In genomic region chr11:69058265-69058664, GRCm38 (mm10) we compare ENCODE assay signal across 8 mouse cellular contexts. TPM values are rescaled to one million over a fixed set of nuclear protein-coding genes. Genes with fewer than 3 reads are reported as not detected.
DNase-seq lines count a peak whose midpoint lies in the region; ATAC-seq and TF ChIP-seq lines count a peak whose summit lies in the region.

No protein-coding gene starts in this region.

- no peaks in the 10 kb centered on the region for H3K36me3 ChIP-seq in heart, embryonic 11.5 days (ENCODE audit: control insufficient read depth, insufficient read depth, low read length)
- H3K36me3 ChIP-seq in CH12.LX (replicated peaks in 1 of 2; ENCODE audit: control insufficient read depth in 1 of 2, insufficient read depth in 1 of 2, low read length in 1 of 2) (peaks cover 2 to 21% of the 10 kb centered on the region in 2 experiments), macrophage (ENCODE audit: inconsistent target) (no peaks in the 10 kb centered on the region)
- H3K36me3 ChIP-seq in hindbrain, embryonic 10.5 days, result peaks cover 13% of the 10 kb centered on the region

- no peak for TF ChIP-seq EP300 in CH12.LX (IDR thresholded peaks at IDR 0.05; ENCODE audit: low read length)

- dilution Hi-C loops in CH12.LX (cut with MboI; ENCODE audit: extremely low pct_ligation_motif_present, extremely low pct_unique_long_range_greater_than_20kb, low sequenced_read_pairs), result no loop called here

- intact Hi-C loops in left cerebral cortex, postnatal 14 days (cut with DNase I), result no loop called here

- peak overlapping the region; percentile 83; the same call in 1 of the 2 replicates for H3K27ac ChIP-seq in heart, embryonic 11.5 days (ENCODE audit: low read depth, low read length)
- no peak overlapping the region for H3K27ac ChIP-seq in CH12.LX (ENCODE audit: insufficient read depth, low read depth)
- peak overlapping the region; percentile 93 for H3K27ac ChIP-seq in hindbrain, embryonic 10.5 days
- peak overlapping the region; percentile 80 for H3K27ac ChIP-seq in macrophage

- no peak for TF ChIP-seq CTCF in CH12.LX (conservative IDR thresholded peaks at IDR 0.05 in 1 of 2, IDR thresholded peaks at IDR 0.05 in 1 of 2; ENCODE audit: low read depth in 2 of 2, low read length in 2 of 2)

- TF ChIP-seq RAD21 in CH12.LX (IDR thresholded peaks at IDR 0.05; ENCODE audit: low read depth, low read length), result no peak

- H3K27me3 ChIP-seq in heart, embryonic 11.5 days (ENCODE audit: control insufficient read depth, insufficient read depth, low read length), result no peaks in the 10 kb centered on the region
- H3K27me3 ChIP-seq in CH12.LX (replicated peaks), result peaks cover 3% of the 10 kb centered on the region
- peaks cover 8% of the 10 kb centered on the region; the same call in 1 of the 2 replicates for H3K27me3 ChIP-seq in hindbrain, embryonic 10.5 days (ENCODE audit: insufficient read depth, poor library complexity, severe bottlenecking)

- no peaks in the 10 kb centered on the region; the same call in none of the 2 replicates for H3K79me2 ChIP-seq in CH12.LX (replicated peaks; ENCODE audit: control insufficient read depth, extremely low read depth, insufficient read depth, poor library complexity, severe bottlenecking)
- H3K79me2 ChIP-seq in macrophage (ENCODE audit: inconsistent target), result peaks cover 28% of the 10 kb centered on the region; the same call in 1 of the 2 replicates

- WGBS in heart, embryonic 11.5 days (ENCODE audit: insufficient replicate concordance), result 79% methylated on average over 2 of the region's 2 CpGs
- 79% methylated on average over 2 of the region's 2 CpGs for WGBS in hindbrain, embryonic 10.5 days
- WGBS in macrophage (ENCODE audit: missing documents), result 51% methylated on average over 2 of the region's 2 CpGs

- in situ Hi-C loops in CH12.LX (cut with MboI; ENCODE audit: low pct_ligation_motif_present, low pct_unique_long_range_greater_than_20kb, low sequenced_read_pairs), result no loop called here

- ATAC-seq in heart, embryonic 11.5 days (replicated peaks; ENCODE audit: insufficient number of reproducible peaks, low FRiP score, low TSS enrichment), result no peak

- H3K4me1 ChIP-seq in heart, embryonic 11.5 days (ENCODE audit: control insufficient read depth, insufficient read depth, low read length), result peaks cover 15% of the 10 kb centered on the region
- H3K4me1 ChIP-seq in CH12.LX (ENCODE audit: control insufficient read depth in 1 of 2, insufficient read depth in 2 of 2), result peaks cover 0 to 36% of the 10 kb centered on the region in 2 experiments; a peak in 2 of 4 replicates
- H3K4me1 ChIP-seq in hindbrain, embryonic 10.5 days (replicated peaks), result peaks cover 34% of the 10 kb centered on the region

- DNase-seq in heart, postnatal 4 days, result no peak
- DNase-seq in CH12.LX (ENCODE audit: extremely low read depth), result no peak
- DNase-seq in hindbrain, embryonic 10.5 days (ENCODE audit: low spot score), result no peak
- no peak for DNase-seq in left cerebral cortex, postnatal 14 days (ENCODE audit: low spot score in 2 of 2)
- DNase-seq in left cerebral cortex, adult 9 months (ENCODE audit: low spot score in 2 of 2), result no peak
- no peak for DNase-seq in kidney, postnatal 25 days

- H3K9me3 ChIP-seq in heart, embryonic 11.5 days (replicated peaks; ENCODE audit: control insufficient read depth, low read length), result no peaks in the 10 kb centered on the region
- no peaks in the 10 kb centered on the region for H3K9me3 ChIP-seq in CH12.LX (replicated peaks; ENCODE audit: low read length)
- H3K9me3 ChIP-seq in hindbrain, embryonic 10.5 days, result no peaks in the 10 kb centered on the region

- peak overlapping the region; percentile 87 for H3K9ac ChIP-seq in heart, embryonic 11.5 days (ENCODE audit: low read depth, low read length)
- H3K9ac ChIP-seq in CH12.LX (ENCODE audit: insufficient read depth, low read depth), result peak overlapping the region; percentile 92

- H3K4me3 ChIP-seq in heart, embryonic 11.5 days (ENCODE audit: low read depth, low read length), result peak overlapping the region; percentile 84
- peak overlapping the region; percentile 71 to 87 (median 79) for H3K4me3 ChIP-seq in CH12.LX (replicated peaks in 1 of 3; ENCODE audit: low read depth in 2 of 3, low read length in 2 of 3, poor library complexity in 1 of 3)
- peak overlapping the region; percentile 83 for H3K4me3 ChIP-seq in hindbrain, embryonic 10.5 days
- peak overlapping the region; percentile 88 for H3K4me3 ChIP-seq in macrophage (ENCODE audit: inconsistent target)

- H3K4me2 ChIP-seq in heart, embryonic 11.5 days, result peak overlapping the region; percentile 98
- H3K4me2 ChIP-seq in CH12.LX (ENCODE audit: insufficient read depth, low read depth, poor library complexity, severe bottlenecking), result peak overlapping the region; percentile 96

- TF ChIP-seq POLR2A in CH12.LX (IDR thresholded peaks at IDR 0.05; ENCODE audit: low read depth, low read length), result no peak

RNA-seq across cellular contexts. Expression of gene Borcs6, which starts 1.3 kb away (rescaled TPM):
- 7.7 and 9.8 TPM in 2 replicates for polyA plus RNA-seq in heart, embryonic 11.5 days (2014; fragmentation: Nextera tagmentation; extraction: Ambion mirVana)
- total RNA-seq in heart, postnatal 4 days (2021), result 10 to 100 TPM; 13.8 to 14.3 TPM
- 9.7 and 11.1 TPM in 2 replicates for total RNA-seq in CH12.LX (2012; rRNA removed)
- 5.1 and 7.3 TPM in 2 replicates for total RNA-seq in CH12.LX (2014; rRNA removed)
- polyA plus RNA-seq in CH12.LX (2012; ENCODE audit: insufficient read length, low read depth), result 5.4 and 6.2 TPM in 2 replicates
- 8.5 and 12.6 TPM in 2 replicates for polyA plus RNA-seq in hindbrain, embryonic 10.5 days (2016; fragmentation: Nextera tagmentation; extraction: Ambion mirVana)
- 10 to 100 TPM in 17 of 26 experiments, 1 to 10 TPM in 9; 3.6 to 22.4 (median 12.0) TPM for total RNA-seq in macrophage (2018; cell fraction: chromatin; rRNA removed)
- total RNA-seq in macrophage (2018; cell fraction: cytosol; rRNA removed), result 10 to 100 TPM; 21.1 to 43.6 (median 31.0) TPM
- 10 to 100 TPM; 13.9 to 44.9 (median 28.3) TPM for total RNA-seq in macrophage (2018; cell fraction: nucleus; rRNA removed)
- 11.7 to 37.1 TPM (median 15.6 TPM) in 3 replicates for polyA plus RNA-seq in macrophage (2018)
- 10 to 100 TPM; 26.1 to 29.2 TPM for total RNA-seq in left cerebral cortex, postnatal 14 days (2021)

RNA-seq across cellular contexts. Expression of gene Tmem107, which starts 12.3 kb away (rescaled TPM):
- polyA plus RNA-seq in heart, embryonic 11.5 days (2014; fragmentation: Nextera tagmentation; extraction: Ambion mirVana), result 26.4 and 28.2 TPM in 2 replicates
- total RNA-seq in heart, postnatal 4 days (2021), result 1 to 10 TPM; 6.7 to 8.6 TPM
- 24.4 and 30.1 TPM in 2 replicates for total RNA-seq in CH12.LX (2012; rRNA removed)
- 20.3 and 31.3 TPM in 2 replicates for total RNA-seq in CH12.LX (2014; rRNA removed)
- polyA plus RNA-seq in CH12.LX (2012; ENCODE audit: insufficient read length, low read depth), result 13.4 and 22.6 TPM in 2 replicates
- 56.6 and 57.6 TPM in 2 replicates for polyA plus RNA-seq in hindbrain, embryonic 10.5 days (2016; fragmentation: Nextera tagmentation; extraction: Ambion mirVana)
- 1 to 10 TPM in 7 of 26 experiments, under 1 TPM in 1, not detected in 18; 0.79 to 3.1 (median 1.5) TPM for total RNA-seq in macrophage (2018; cell fraction: chromatin; rRNA removed)
- 1 to 10 TPM; 1.9 to 5.8 (median 3.9) TPM for total RNA-seq in macrophage (2018; cell fraction: cytosol; rRNA removed)
- total RNA-seq in macrophage (2018; cell fraction: nucleus; rRNA removed), result 1 to 10 TPM in 18 of 26 experiments, under 1 TPM in 1, not detected in 7; 0.86 to 6.4 (median 2.7) TPM
- polyA plus RNA-seq in macrophage (2018), result 4.1 to 7.3 TPM (median 4.2 TPM) in 3 replicates
- 10 to 100 TPM; 14.2 to 16.9 TPM for total RNA-seq in left cerebral cortex, postnatal 14 days (2021)

RNA-seq across cellular contexts. Expression of gene Aurkb, which starts 12.8 kb away (rescaled TPM):
- 89.2 and 89.6 TPM in 2 replicates for polyA plus RNA-seq in heart, embryonic 11.5 days (2014; fragmentation: Nextera tagmentation; extraction: Ambion mirVana)
- total RNA-seq in heart, postnatal 4 days (2021), result 10 to 100 TPM; 38.0 to 43.3 TPM
- total RNA-seq in CH12.LX (2012; rRNA removed) (170 and 177 TPM in 2 replicates), CH12.LX (2014; rRNA removed) (181 and 190 TPM in 2 replicates)
- polyA plus RNA-seq in CH12.LX (2012; ENCODE audit: insufficient read length, low read depth) (178 and 200 TPM in 2 replicates), macrophage (2018) (4.2 to 8.5 TPM (median 7.3 TPM) in 3 replicates)
- polyA plus RNA-seq in hindbrain, embryonic 10.5 days (2016; fragmentation: Nextera tagmentation; extraction: Ambion mirVana), result 184 and 228 TPM in 2 replicates
- total RNA-seq in macrophage (2018; cell fraction: chromatin; rRNA removed), result 10 to 100 TPM in 7 of 26 experiments, 1 to 10 TPM in 15, under 1 TPM in 2, not detected in 2; 0.53 to 31.9 (median 6.0) TPM
- total RNA-seq in macrophage (2018; cell fraction: cytosol; rRNA removed), result 1 to 10 TPM; 1.8 to 7.3 (median 4.3) TPM
- total RNA-seq in macrophage (2018; cell fraction: nucleus; rRNA removed), result 10 to 100 TPM in 3 of 26 experiments, 1 to 10 TPM in 21, under 1 TPM in 1, not detected in 1; 0.69 to 20.2 (median 3.6) TPM
- 1 to 10 TPM in 1 of 2 experiments, under 1 TPM in 1; 0.86 to 1.2 TPM for total RNA-seq in left cerebral cortex, postnatal 14 days (2021)

RNA-seq across cellular contexts. Expression of gene Vamp2, which starts 30.0 kb away (rescaled TPM):
- polyA plus RNA-seq in heart, embryonic 11.5 days (2014; fragmentation: Nextera tagmentation; extraction: Ambion mirVana), result 89.7 and 94.7 TPM in 2 replicates
- total RNA-seq in heart, postnatal 4 days (2021), result 10 to 100 TPM; 80.2 to 84.6 TPM
- total RNA-seq in CH12.LX (2012; rRNA removed), result 8.0 and 8.2 TPM in 2 replicates
- 1.3 and 1.4 TPM in 2 replicates for total RNA-seq in CH12.LX (2014; rRNA removed)
- polyA plus RNA-seq in CH12.LX (2012; ENCODE audit: insufficient read length, low read depth), result 26.0 and 26.7 TPM in 2 replicates
- 67.1 and 108 TPM in 2 replicates for polyA plus RNA-seq in hindbrain, embryonic 10.5 days (2016; fragmentation: Nextera tagmentation; extraction: Ambion mirVana)
- 100 to 1,000 TPM in 20 of 26 experiments, 10 to 100 TPM in 6; 79.4 to 259 (median 167) TPM for total RNA-seq in macrophage (2018; cell fraction: chromatin; rRNA removed)
- total RNA-seq in macrophage (2018; cell fraction: cytosol; rRNA removed), result 10 to 100 TPM; 20.1 to 40.4 (median 26.4) TPM
- total RNA-seq in macrophage (2018; cell fraction: nucleus; rRNA removed), result 100 to 1,000 TPM in 24 of 26 experiments, 10 to 100 TPM in 2; 83.9 to 283 (median 140) TPM
- 23.6 to 47.7 TPM (median 36.7 TPM) in 3 replicates for polyA plus RNA-seq in macrophage (2018)
- total RNA-seq in left cerebral cortex, postnatal 14 days (2021), result 1,000 to 10,000 TPM; 1,220 to 1,271 TPM

RNA-seq across cellular contexts. Expression of gene Per1, which starts 36.8 kb away (rescaled TPM):
- polyA plus RNA-seq in heart, embryonic 11.5 days (2014; fragmentation: Nextera tagmentation; extraction: Ambion mirVana), result 6.2 and 6.3 TPM in 2 replicates
- 10 to 100 TPM; 42.6 to 55.6 TPM for total RNA-seq in heart, postnatal 4 days (2021)
- total RNA-seq in CH12.LX (2012; rRNA removed), result 11.5 and 11.8 TPM in 2 replicates
- 2.8 and 3.2 TPM in 2 replicates for total RNA-seq in CH12.LX (2014; rRNA removed)
- 37.9 and 38.3 TPM in 2 replicates for polyA plus RNA-seq in CH12.LX (2012; ENCODE audit: insufficient read length, low read depth)
- 7.8 and 9.8 TPM in 2 replicates for polyA plus RNA-seq in hindbrain, embryonic 10.5 days (2016; fragmentation: Nextera tagmentation; extraction: Ambion mirVana)
- total RNA-seq in macrophage (2018; cell fraction: chromatin; rRNA removed), result 100 to 1,000 TPM in 3 of 26 experiments, 10 to 100 TPM in 20, 1 to 10 TPM in 3; 2.1 to 182 (median 41.9) TPM
- 10 to 100 TPM in 18 of 26 experiments, 1 to 10 TPM in 8; 1.2 to 30.8 (median 12.4) TPM for total RNA-seq in macrophage (2018; cell fraction: cytosol; rRNA removed)
- total RNA-seq in macrophage (2018; cell fraction: nucleus; rRNA removed), result 100 to 1,000 TPM in 2 of 26 experiments, 10 to 100 TPM in 19, 1 to 10 TPM in 5; 3.2 to 114 (median 23.5) TPM
- 8.8 to 17.5 TPM (median 11.6 TPM) in 3 replicates for polyA plus RNA-seq in macrophage (2018)
- 100 to 1,000 TPM in 1 of 2 experiments, 10 to 100 TPM in 1; 90.4 to 112 TPM for total RNA-seq in left cerebral cortex, postnatal 14 days (2021)
